Mouse (Mus musculus) adrenal gland, adult 18-20 months (tissue): Measurements from ENCODE around the gene Gm9964. TPM values are rescaled to one million over a fixed set of nuclear protein-coding genes. Genes with fewer than 3 reads are reported as not detected.
"Not testable (repeated sequence)": the region's sequence is repeated elsewhere in the genome, so short reads cannot be mapped to it uniquely, and the experiment has no call there.

Experiments
- DNase-seq, 2 experiments: peaks; one replicate each; pipeline ENCODE4 v3.0.0; 2021 to 2022; ENCODE audit warnings: low spot score in 2 of 2
- long read RNA-seq, 2 experiments: library from polyadenylated mRNA; stranded (forward); transcript quantifications; one replicate each; pipeline ENCODE4 v2.0.0; 2021
- total RNA-seq, 2 experiments: library from RNA; stranded (reverse); gene quantifications; 1 replicate in 1 of 2; 2 replicates in 1 of 2; pipeline ENCODE4 v1.2.3; 2021

Gm9964 gene
- not detected for total RNA-seq
- long read RNA-seq, experiment 1: 0 reads
- long read RNA-seq, experiment 2: 0 reads

GRCm38 (mm10) chr11:79296856-79297491, at the start of gene Gm9964:
Gene Gm9964 (minus strand): TSS chr11:79296906.
- no peak for DNase-seq

- peak; percentile 11 to 48 for DNase-seq
These were observed 43.4 kb upstream of the Gm9964 start for GRCm38 (mm10) chr11:79339808-79340781.

GRCm38 (mm10) chr11:79339234-79339807, 42.6 kb upstream of the Gm9964 start, which contains the start of gene Nf1:
Gene Nf1 (plus strand): TSS chr11:79339693.
- peak; percentile 93 to 95 for DNase-seq

GRCm38 (mm10) chr11:79338621-79339020, 41.9 kb upstream of the Gm9964 start:
- no peak for DNase-seq

- no peak for DNase-seq
These were observed 40.1 kb upstream of the Gm9964 start for GRCm38 (mm10) chr11:79336722-79337267.

- DNase-seq: no peak
These were observed 38.4 kb upstream of the Gm9964 start for GRCm38 (mm10) chr11:79335077-79335476.

- no peak for DNase-seq
These were observed 32.9 kb upstream of the Gm9964 start for GRCm38 (mm10) chr11:79329585-79329984.

- DNase-seq: no peak
These were observed 31.4 kb upstream of the Gm9964 start for GRCm38 (mm10) chr11:79328060-79328459.

- DNase-seq: no peak
These were observed 30.4 kb upstream of the Gm9964 start for GRCm38 (mm10) chr11:79327106-79327505.

- DNase-seq: no peak
These were observed 29.0 kb upstream of the Gm9964 start for GRCm38 (mm10) chr11:79325663-79326062.

- DNase-seq: no peak
These were observed 27.4 kb upstream of the Gm9964 start for GRCm38 (mm10) chr11:79323985-79324685.

GRCm38 (mm10) chr11:79319807-79320206, 23.1 kb upstream of the Gm9964 start:
- DNase-seq: no peak

GRCm38 (mm10) chr11:79316807-79317345, 20.2 kb upstream of the Gm9964 start:
- no peak for DNase-seq

- no peak for DNase-seq
These were observed 13.8 kb upstream of the Gm9964 start for GRCm38 (mm10) chr11:79310467-79310866.

- no peak for DNase-seq
These were observed 11.0 kb upstream of the Gm9964 start for GRCm38 (mm10) chr11:79307560-79308200.

- DNase-seq: peak; percentile 40 to 46
These were observed 10.3 kb upstream of the Gm9964 start for GRCm38 (mm10) chr11:79306996-79307395.

GRCm38 (mm10) chr11:79306510-79306909, 9.8 kb upstream of the Gm9964 start:
- peak; percentile 26 to 37 for DNase-seq

GRCm38 (mm10) chr11:79305697-79306340, 9.1 kb upstream of the Gm9964 start:
- no peak for DNase-seq

- DNase-seq: not testable (repeated sequence)
These were observed 7.5 kb upstream of the Gm9964 start for GRCm38 (mm10) chr11:79304245-79304644.
